Mouse (Mus musculus): ENCODE data around the gene Atp2b1. TPM values are rescaled to one million over a fixed set of nuclear protein-coding genes. Genes with fewer than 3 reads are reported as not detected.

The Atp2b1 gene
- total and polyA plus RNA-seq, 2 experiments from 2014 or later, result 154 to 338 TPM

- no peak for TF ChIP-seq CTCF (IDR thresholded peaks at IDR 0.05; ENCODE audit: low read depth)
- H3K27ac ChIP-seq, result no peak overlapping the region
These were observed 33.0 kb downstream of the Atp2b1 start for GRCm38 (mm10) chr10:98947206-98947605.

GRCm38 (mm10) chr10:98948096-98948495 is 33.9 kb downstream of the Atp2b1 start:
- H3K4me1 ChIP-seq (ENCODE audit: insufficient read depth, low read length), result no peaks in the 10 kb centered on the region; the same call in 1 of the 2 replicates

More at GRCm38 (mm10) chr10:98947206-98947605, 33.0 kb downstream of the Atp2b1 start:
- Histone ChIP-seq H3K9ac (replicated peaks; ENCODE audit: low read length) (no peak overlapping the region), H3K36me3 (ENCODE audit: insufficient read depth, low read length) (no peaks in the 10 kb centered on the region), H3K4me2 (ENCODE audit: low read depth, low read length) (no peak overlapping the region), H3K4me1 (ENCODE audit: insufficient read depth, low read length) (no peaks in the 10 kb centered on the region; the same call in 1 of the 2 replicates), H3K27me3 (ENCODE audit: insufficient read depth, low read length) (no peaks in the 10 kb centered on the region), H3K4me3 (ENCODE audit: low read length) (no peak overlapping the region), H3K9me3 (ENCODE audit: low read length) (no peaks in the 10 kb centered on the region)
- 60% methylated on average over 2 of the region's 2 CpGs for WGBS
- no peak for ATAC-seq
- DNase-seq (ENCODE audit: low spot score), result no peak

GRCm38 (mm10) chr10:98949750-98950149 is 35.5 kb downstream of the Atp2b1 start:
- DNase-seq (ENCODE audit: low spot score) (no peak), ATAC-seq (no peak)
- Histone ChIP-seq H3K36me3 (ENCODE audit: insufficient read depth, low read length) (no peaks in the 10 kb centered on the region), H3K4me2 (ENCODE audit: low read depth, low read length) (no peak overlapping the region), H3K9ac (replicated peaks; ENCODE audit: low read length) (no peak overlapping the region), H3K27me3 (ENCODE audit: insufficient read depth, low read length) (no peaks in the 10 kb centered on the region), H3K4me3 (ENCODE audit: low read length) (no peak overlapping the region), H3K9me3 (ENCODE audit: low read length) (no peaks in the 10 kb centered on the region), H3K27ac (no peak overlapping the region), H3K4me1 (ENCODE audit: insufficient read depth, low read length) (no peaks in the 10 kb centered on the region; the same call in 1 of the 2 replicates)
- no peak for TF ChIP-seq CTCF (IDR thresholded peaks at IDR 0.05; ENCODE audit: low read depth)
- 85% methylated on average over 1 of the region's 1 CpGs for WGBS

More at GRCm38 (mm10) chr10:98948096-98948495, 33.9 kb downstream of the Atp2b1 start:
- Histone ChIP-seq H3K4me2 (ENCODE audit: low read depth, low read length) (no peak overlapping the region), H3K27me3 (ENCODE audit: insufficient read depth, low read length) (no peaks in the 10 kb centered on the region), H3K36me3 (ENCODE audit: insufficient read depth, low read length) (no peaks in the 10 kb centered on the region), H3K9ac (replicated peaks; ENCODE audit: low read length) (no peak overlapping the region; the same call in 1 of the 2 replicates), H3K27ac (no peak overlapping the region), H3K9me3 (ENCODE audit: low read length) (no peaks in the 10 kb centered on the region), H3K4me3 (ENCODE audit: low read length) (no peak overlapping the region)
- no peak for DNase-seq (ENCODE audit: low spot score)
- no peak for ATAC-seq
- TF ChIP-seq CTCF (IDR thresholded peaks at IDR 0.05; ENCODE audit: low read depth), result no peak
- WGBS, result 67% methylated on average over 5 of the region's 5 CpGs

GRCm38 (mm10) chr10:98951286-98952270 is 37.4 kb downstream of the Atp2b1 start:
- Histone ChIP-seq H3K4me1 (ENCODE audit: insufficient read depth, low read length) (no peaks in the 10 kb centered on the region; the same call in 1 of the 2 replicates), H3K4me3 (ENCODE audit: low read length) (no peak overlapping the region), H3K9ac (replicated peaks; ENCODE audit: low read length) (no peak overlapping the region), H3K9me3 (ENCODE audit: low read length) (no peaks in the 10 kb centered on the region), H3K27ac (no peak overlapping the region), H3K4me2 (ENCODE audit: low read depth, low read length) (no peak overlapping the region), H3K27me3 (ENCODE audit: insufficient read depth, low read length) (no peaks in the 10 kb centered on the region), H3K36me3 (ENCODE audit: insufficient read depth, low read length) (no peaks in the 10 kb centered on the region)
- no peak for TF ChIP-seq CTCF (IDR thresholded peaks at IDR 0.05; ENCODE audit: low read depth)
- ATAC-seq, result no peak
- WGBS, result 84% methylated on average over 17 of the region's 17 CpGs
- DNase-seq (ENCODE audit: low spot score), result no peak

GRCm38 (mm10) chr10:98954230-98954993 is 40.2 kb downstream of the Atp2b1 start:
- H3K9ac ChIP-seq (replicated peaks; ENCODE audit: low read length), result no peak overlapping the region
- WGBS, result 88% methylated on average over 12 of the region's 12 CpGs
- H3K27me3 ChIP-seq (ENCODE audit: insufficient read depth, low read length), result no peaks in the 10 kb centered on the region
- ATAC-seq (no peak), DNase-seq (ENCODE audit: low spot score) (no peak)
- H3K36me3 ChIP-seq (ENCODE audit: insufficient read depth, low read length), result no peaks in the 10 kb centered on the region
- no peaks in the 10 kb centered on the region for H3K4me1 ChIP-seq (ENCODE audit: insufficient read depth, low read length)
- TF ChIP-seq CTCF (IDR thresholded peaks at IDR 0.05; ENCODE audit: low read depth), result no peak
- H3K27ac ChIP-seq, result no peak overlapping the region
- no peak overlapping the region for H3K4me3 ChIP-seq (ENCODE audit: low read length)
- H3K4me2 ChIP-seq (ENCODE audit: low read depth, low read length), result no peak overlapping the region
- no peaks in the 10 kb centered on the region for H3K9me3 ChIP-seq (ENCODE audit: low read length)

- no peak for ATAC-seq
- WGBS, result 94% methylated on average over 3 of the region's 3 CpGs
- Histone ChIP-seq H3K36me3 (ENCODE audit: insufficient read depth, low read length) (no peaks in the 10 kb centered on the region), H3K27me3 (ENCODE audit: insufficient read depth, low read length) (no peaks in the 10 kb centered on the region), H3K4me1 (ENCODE audit: insufficient read depth, low read length) (0 out of 2 replicates have a peak, but pooled peaks cover 2% of the 10 kb centered on the region), H3K4me2 (ENCODE audit: low read depth, low read length) (no peak overlapping the region), H3K4me3 (ENCODE audit: low read length) (no peak overlapping the region), H3K9me3 (ENCODE audit: low read length) (no peaks in the 10 kb centered on the region), H3K9ac (replicated peaks; ENCODE audit: low read length) (no peak overlapping the region), H3K27ac (no peak overlapping the region)
- TF ChIP-seq CTCF (IDR thresholded peaks at IDR 0.05; ENCODE audit: low read depth), result no peak
- no peak for DNase-seq (ENCODE audit: low spot score)
These were observed 41.9 kb downstream of the Atp2b1 start for GRCm38 (mm10) chr10:98956124-98956523.
